Mouse (Mus musculus): ENCODE results near the gene Clec4n. TPM values are rescaled to one million over a fixed set of nuclear protein-coding genes. Genes with fewer than 3 reads are reported as not detected.
"Not testable (repeated sequence)": the region's sequence is repeated elsewhere in the genome, so short reads cannot be mapped to it uniquely, and the experiment has no call there.

Gene Clec4n
- polyA plus RNA-seq (2015; fragmentation: Nextera tagmentation; extraction: Ambion mirVana) = 0.73 and 1.9 TPM in 2 replicates

DNA sequence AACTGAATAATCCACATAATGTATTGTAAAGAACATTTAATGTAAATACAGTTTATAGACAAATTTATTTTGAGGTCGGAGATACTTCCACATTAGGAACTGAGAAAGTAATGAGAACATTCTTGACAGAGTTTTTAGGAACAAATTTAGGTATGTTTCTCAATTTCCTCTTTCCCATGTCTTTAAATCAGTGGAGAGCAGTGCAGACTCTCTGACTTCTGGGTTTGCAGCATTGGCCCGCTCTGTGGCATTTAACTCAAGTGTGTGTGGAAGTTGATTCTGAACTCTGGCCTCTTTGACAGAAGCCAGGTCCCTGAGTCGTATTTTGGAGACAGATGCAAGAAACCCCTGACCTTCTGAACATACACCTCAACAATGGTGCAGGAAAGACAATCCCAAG, at the start of gene Clec4n:
Gene Clec4n (plus strand): TSS at position 200 of the 400 bp plus-strand sequence.
- H3K4me3 ChIP-seq (replicated peaks) = no peak within 1 kb of the TSS
- H3K9ac ChIP-seq (replicated peaks) = no peak within 1 kb of the TSS
- H3K36me3 ChIP-seq = no peaks in the 10 kb centered on the region
- WGBS = 83% methylated on average over 3 of the region's 3 CpGs
- H3K9me3 ChIP-seq (replicated peaks) = no peaks in the 10 kb centered on the region
- ATAC-seq (ENCODE audit: low FRiP score) = no peak
- H3K27ac ChIP-seq (replicated peaks) = no peak within 1 kb of the TSS
- no peaks in the 10 kb centered on the region for H3K4me1 ChIP-seq
- no peak within 1 kb of the TSS for H3K4me2 ChIP-seq
- no peaks in the 10 kb centered on the region for H3K27me3 ChIP-seq (replicated peaks)

- not testable (repeated sequence) for H3K36me3 ChIP-seq; H3K9me3 ChIP-seq (replicated peaks); H3K4me3 ChIP-seq (replicated peaks); H3K4me2 ChIP-seq; H3K27me3 ChIP-seq (replicated peaks); H3K4me1 ChIP-seq; H3K9ac ChIP-seq (replicated peaks); ATAC-seq (ENCODE audit: low FRiP score); H3K27ac ChIP-seq (replicated peaks)
- 69% methylated on average over 2 of the region's 2 CpGs for WGBS
Measured at GRCm38 (mm10) chr6:123184862-123185261, 44.8 kb upstream of the Clec4n start.

DNA sequence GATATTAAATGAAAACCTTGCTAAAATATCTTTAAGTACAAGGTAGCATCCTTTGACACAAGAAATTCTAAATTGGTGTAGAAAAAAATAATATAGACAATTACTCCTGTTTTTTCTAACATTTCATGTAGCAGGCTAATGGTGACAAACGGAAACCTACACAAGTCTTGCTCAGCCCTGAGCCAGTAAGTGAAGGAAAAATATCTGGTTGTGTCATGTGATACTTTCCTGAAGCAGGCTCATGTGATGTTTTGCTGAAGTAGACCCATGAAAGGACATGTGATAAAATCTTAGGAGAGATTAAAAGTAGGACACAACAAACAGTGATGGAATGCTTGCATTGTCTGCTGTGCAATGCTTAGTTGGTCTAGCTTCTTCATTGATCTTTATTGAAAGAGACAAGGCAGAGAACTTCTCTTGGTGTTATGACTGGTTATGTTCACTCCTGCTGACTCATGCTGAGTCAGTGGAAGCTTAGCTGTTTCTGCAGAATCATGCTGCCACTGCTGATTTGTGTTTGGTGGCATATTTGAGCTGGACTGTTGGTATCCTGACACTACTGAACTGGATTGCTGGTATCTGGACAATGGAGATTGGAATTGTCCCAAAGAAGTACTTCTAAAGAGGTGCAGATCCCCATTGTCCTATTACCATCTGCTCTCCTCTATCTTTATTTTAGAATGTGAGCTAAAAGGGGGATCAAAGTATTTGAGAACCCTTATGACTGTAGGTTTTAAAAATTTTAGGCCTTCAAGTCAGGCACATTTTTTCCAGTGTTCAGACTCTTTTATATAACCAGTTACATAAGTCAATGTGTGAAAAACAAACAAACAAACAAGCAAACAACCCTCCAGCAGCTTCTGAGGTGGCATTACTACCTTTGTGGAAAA, 22.2 kb upstream of the Clec4n start:
- no peak for ATAC-seq (ENCODE audit: low FRiP score)

GRCm38 (mm10) chr6:123208077-123208439, 21.6 kb upstream of the Clec4n start:
- not testable (repeated sequence) for H3K9ac ChIP-seq (replicated peaks); H3K27ac ChIP-seq (replicated peaks); H3K4me1 ChIP-seq; H3K36me3 ChIP-seq; H3K4me2 ChIP-seq; H3K9me3 ChIP-seq (replicated peaks); H3K4me3 ChIP-seq (replicated peaks); ATAC-seq (ENCODE audit: low FRiP score); H3K27me3 ChIP-seq (replicated peaks)

More for the DNA sequence above, 22.2 kb upstream of the Clec4n start:
- 0 out of 2 replicates have a peak, but pooled peaks cover 2% of the 10 kb centered on the region for H3K9me3 ChIP-seq (replicated peaks)
- no peak overlapping the region for H3K4me3 ChIP-seq (replicated peaks)
- no peak overlapping the region for H3K4me2 ChIP-seq
- no peaks in the 10 kb centered on the region for H3K36me3 ChIP-seq
- 91% methylated on average over 1 of the region's 1 CpGs for WGBS
- no peak overlapping the region for H3K27ac ChIP-seq (replicated peaks)
- no peaks in the 10 kb centered on the region for H3K4me1 ChIP-seq
- no peak overlapping the region for H3K9ac ChIP-seq (replicated peaks)
- no peaks in the 10 kb centered on the region for H3K27me3 ChIP-seq (replicated peaks)

DNA sequence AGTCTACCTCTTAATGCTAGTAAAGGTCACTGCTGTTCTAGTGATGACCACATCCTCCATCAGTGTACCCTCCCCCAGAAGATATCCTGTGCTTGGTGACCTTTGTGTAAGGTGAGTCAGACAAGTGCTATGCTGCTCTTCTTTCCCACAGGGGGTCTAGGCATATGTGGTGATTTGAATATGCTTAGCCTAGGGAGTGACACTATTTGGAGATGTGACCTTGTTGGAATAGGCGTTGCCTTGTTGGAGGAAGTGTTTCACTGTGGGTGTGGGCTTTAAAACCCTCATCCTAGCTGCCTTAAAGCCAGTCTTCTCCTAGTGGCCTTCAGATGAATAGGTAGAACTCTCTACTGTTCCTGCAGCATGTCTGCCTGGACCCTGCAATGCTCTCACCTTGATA, 17.9 kb upstream of the Clec4n start:
- H3K27me3 ChIP-seq (replicated peaks) = no peaks in the 10 kb centered on the region
- no peak for ATAC-seq (ENCODE audit: low FRiP score)
- H3K4me2 ChIP-seq = no peak overlapping the region
- no peak overlapping the region for H3K4me3 ChIP-seq (replicated peaks)
- H3K36me3 ChIP-seq = no peaks in the 10 kb centered on the region
- H3K9me3 ChIP-seq (replicated peaks) = no peaks in the 10 kb centered on the region
- no peak overlapping the region for H3K27ac ChIP-seq (replicated peaks)
- no peak overlapping the region for H3K9ac ChIP-seq (replicated peaks)
- 82% methylated on average over 1 of the region's 1 CpGs for WGBS
- H3K4me1 ChIP-seq = no peaks in the 10 kb centered on the region

- Histone ChIP-seq H3K9ac (replicated peaks) (no peak overlapping the region), H3K4me2 (no peak overlapping the region), H3K9me3 (replicated peaks) (no peaks in the 10 kb centered on the region), H3K36me3 (no peaks in the 10 kb centered on the region), H3K27ac (replicated peaks) (no peak overlapping the region), H3K4me1 (no peaks in the 10 kb centered on the region), H3K4me3 (replicated peaks) (no peak overlapping the region), H3K27me3 (replicated peaks) (no peaks in the 10 kb centered on the region)
- WGBS = 75% methylated on average over 2 of the region's 2 CpGs
- no peak for ATAC-seq (ENCODE audit: low FRiP score)
Measured at GRCm38 (mm10) chr6:123227519-123228166, 2.0 kb upstream of the Clec4n start.

DNA sequence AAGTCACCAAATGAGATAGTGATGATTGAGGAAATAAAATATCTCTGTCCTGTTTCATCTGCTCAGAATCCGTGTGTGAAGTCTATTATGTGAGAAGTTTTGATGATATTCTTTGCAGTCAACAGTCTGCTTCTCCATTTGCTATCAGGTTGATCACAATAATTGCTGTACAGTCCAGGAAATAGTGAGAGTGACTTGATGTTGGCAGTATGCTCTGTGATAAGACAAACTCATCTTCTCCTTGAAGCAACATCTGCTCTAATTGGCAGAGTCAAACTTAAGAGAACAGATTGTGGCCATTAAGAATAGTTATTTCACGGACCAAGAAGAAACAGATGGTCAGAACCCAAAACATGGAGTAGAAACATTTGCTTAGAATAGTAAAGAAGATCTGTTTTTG, 1.5 kb downstream of the Clec4n start:
- no peak overlapping the region for H3K9ac ChIP-seq (replicated peaks)
- no peak overlapping the region for H3K4me2 ChIP-seq
- 77% methylated on average over 2 of the region's 2 CpGs for WGBS
- no peak overlapping the region for H3K4me3 ChIP-seq (replicated peaks)
- no peaks in the 10 kb centered on the region for H3K27me3 ChIP-seq (replicated peaks)
- no peak overlapping the region for H3K27ac ChIP-seq (replicated peaks)
- no peaks in the 10 kb centered on the region for H3K9me3 ChIP-seq (replicated peaks)
- no peak for ATAC-seq (ENCODE audit: low FRiP score)
- H3K4me1 ChIP-seq = no peaks in the 10 kb centered on the region
- no peaks in the 10 kb centered on the region for H3K36me3 ChIP-seq

- H3K27me3 ChIP-seq (replicated peaks) = no peaks in the 10 kb centered on the region
- no peaks in the 10 kb centered on the region for H3K4me1 ChIP-seq
- ATAC-seq (ENCODE audit: low FRiP score) = no peak
- no peak overlapping the region for H3K27ac ChIP-seq (replicated peaks)
- no peaks in the 10 kb centered on the region for H3K36me3 ChIP-seq
- 0 out of 2 replicates have a peak, but pooled peaks cover 4% of the 10 kb centered on the region for H3K9me3 ChIP-seq (replicated peaks)
- H3K4me2 ChIP-seq = no peak overlapping the region
- H3K9ac ChIP-seq (replicated peaks) = no peak overlapping the region
- no peak overlapping the region for H3K4me3 ChIP-seq (replicated peaks)
Measured at GRCm38 (mm10) chr6:123237582-123237981, 7.9 kb downstream of the Clec4n start.

DNA sequence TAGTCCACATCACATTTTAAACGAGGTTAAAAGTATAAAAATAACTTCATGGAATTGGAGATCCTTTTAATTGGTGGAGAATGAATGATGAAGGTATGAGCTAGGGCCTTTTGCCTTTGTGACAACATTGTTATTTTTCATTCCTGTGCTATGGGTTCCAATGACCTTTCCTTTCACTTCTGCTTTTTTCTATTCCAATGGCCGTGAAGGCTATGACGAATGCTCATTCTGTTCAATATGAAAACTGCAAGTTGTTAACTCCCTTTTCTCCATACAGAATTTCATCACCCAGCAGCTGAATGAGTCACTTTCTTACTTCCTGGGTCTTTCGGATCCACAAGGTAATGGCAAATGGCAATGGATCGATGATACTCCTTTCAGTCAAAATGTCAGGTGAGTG, 14.6 kb downstream of the Clec4n start:
- H3K36me3 ChIP-seq = no peaks in the 10 kb centered on the region
- H3K4me2 ChIP-seq = no peak overlapping the region
- H3K4me1 ChIP-seq = no peaks in the 10 kb centered on the region
- H3K9me3 ChIP-seq (replicated peaks) = no peaks in the 10 kb centered on the region
- no peak overlapping the region for H3K27ac ChIP-seq (replicated peaks)
- no peak overlapping the region for H3K9ac ChIP-seq (replicated peaks)
- ATAC-seq (ENCODE audit: low FRiP score) = no peak
- H3K4me3 ChIP-seq (replicated peaks) = no peak overlapping the region
- 89% methylated on average over 5 of the region's 5 CpGs for WGBS
- no peaks in the 10 kb centered on the region for H3K27me3 ChIP-seq (replicated peaks)

- H3K4me1 ChIP-seq; H3K4me2 ChIP-seq; H3K4me3 ChIP-seq (replicated peaks); H3K9ac ChIP-seq (replicated peaks); ATAC-seq (ENCODE audit: low FRiP score); H3K9me3 ChIP-seq (replicated peaks); H3K27ac ChIP-seq (replicated peaks); H3K36me3 ChIP-seq; H3K27me3 ChIP-seq (replicated peaks): not testable (repeated sequence)
- 84% methylated on average over 2 of the region's 2 CpGs for WGBS
Measured at GRCm38 (mm10) chr6:123248862-123249261, 19.2 kb downstream of the Clec4n start.

DNA sequence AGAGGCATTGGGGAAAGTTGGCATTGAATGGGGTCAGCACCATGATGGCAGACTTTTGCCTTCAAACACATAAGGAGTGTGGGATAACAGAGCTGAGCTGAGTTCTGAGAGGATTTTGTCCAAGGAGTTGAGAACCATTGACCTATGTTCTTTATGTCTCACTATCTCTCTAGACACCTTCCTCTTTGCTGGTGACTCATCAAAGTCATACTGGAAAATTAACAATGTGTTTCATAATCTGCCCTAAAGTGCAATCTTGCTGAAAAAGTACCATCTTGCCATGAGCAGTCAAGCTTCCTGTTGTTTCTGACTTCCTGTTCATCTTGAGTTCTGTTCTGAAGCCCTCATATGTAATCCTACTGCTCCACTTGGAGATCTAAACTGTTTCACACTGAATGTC, 23.1 kb downstream of the Clec4n start:
- Histone ChIP-seq H3K4me1 (no peaks in the 10 kb centered on the region), H3K4me2 (no peak overlapping the region), H3K27me3 (replicated peaks) (no peaks in the 10 kb centered on the region), H3K4me3 (replicated peaks) (no peak overlapping the region), H3K36me3 (no peaks in the 10 kb centered on the region), H3K27ac (replicated peaks) (no peak overlapping the region), H3K9me3 (replicated peaks) (no peaks in the 10 kb centered on the region), H3K9ac (replicated peaks) (no peak overlapping the region)
- no peak for ATAC-seq (ENCODE audit: low FRiP score)

DNA sequence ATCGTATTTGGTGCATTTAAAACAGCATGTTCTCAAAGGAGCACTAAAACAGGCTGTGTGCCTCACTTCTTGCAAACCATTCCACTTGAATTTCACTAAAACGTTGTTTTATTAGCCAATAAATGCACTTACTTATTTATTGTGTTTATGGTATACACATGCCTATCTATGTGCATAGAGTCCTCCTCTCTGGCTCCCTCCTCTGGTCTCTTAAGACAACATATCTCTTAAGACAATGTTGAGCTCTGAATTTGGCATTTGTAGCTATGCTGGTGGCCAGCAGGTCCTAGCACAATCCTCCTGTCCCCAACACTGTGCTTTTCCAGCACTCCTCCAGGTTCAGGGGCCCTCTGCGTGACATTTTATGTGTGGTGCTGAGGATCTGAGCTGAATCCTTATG, 29.3 kb downstream of the Clec4n start:
- Histone ChIP-seq H3K9me3 (replicated peaks) (no peaks in the 10 kb centered on the region), H3K4me1 (no peaks in the 10 kb centered on the region), H3K27ac (replicated peaks) (no peak overlapping the region), H3K36me3 (no peaks in the 10 kb centered on the region), H3K4me2 (no peak overlapping the region), H3K4me3 (replicated peaks) (no peak overlapping the region), H3K9ac (replicated peaks) (no peak overlapping the region), H3K27me3 (replicated peaks) (no peaks in the 10 kb centered on the region)
- 78% methylated on average over 3 of the region's 3 CpGs for WGBS
- no peak for ATAC-seq (ENCODE audit: low FRiP score)

Data from neural tube, embryonic 15.5 days (tissue).